Mouse (Mus musculus) lung, postnatal 0 days (tissue): ENCODE data around the gene Prr13. TPM values are rescaled to one million over a fixed set of nuclear protein-coding genes. Genes with fewer than 3 reads are reported as not detected.

ENCODE experiments used
- ATAC-seq: fragments of 200-750 bp; cut with Nextera tagmentation; 2 replicates; pipeline ENCODE4 v1.8.0; 2017; ENCODE audit warnings: moderate library complexity
- DNase-seq: peaks from one replicate; pipeline ENCODE4 v3.0.0-alpha.2; 2016; ENCODE audit warnings: low spot score
- H3K27ac ChIP-seq: fragments of 300-500 bp; sonication (generic); 2 replicates; pipeline ENCODE4 v1.5.1; 2014; ENCODE audit warnings: antibody characterized with exemption, mild to moderate bottlenecking, low read length, mixed read lengths
- H3K27me3 ChIP-seq: fragments of 300-500 bp; sonication (generic); replicated peaks from 2 replicates; pipeline ENCODE4 v1.6.1; 2014; ENCODE audit warnings: low read length, mixed read lengths; ENCODE audit not compliant: insufficient read depth
- H3K36me3 ChIP-seq: fragments of 300-500 bp; sonication (generic); 2 replicates; pipeline ENCODE4 v1.6.1; 2014; ENCODE audit warnings: low read length, mixed read lengths; ENCODE audit not compliant: insufficient read depth
- H3K4me1 ChIP-seq: fragments of 300-500 bp; sonication (generic); 2 replicates; pipeline ENCODE4 v1.6.1; 2014; ENCODE audit warnings: antibody characterized with exemption, low read depth, low read length, mixed read lengths; ENCODE audit not compliant: insufficient read depth
- H3K4me2 ChIP-seq: fragments of 300-500 bp; sonication (generic); replicated peaks from 2 replicates; pipeline ENCODE4 v1.6.1; 2014; ENCODE audit warnings: low read depth, mild to moderate bottlenecking, low read length, moderate library complexity, mixed read lengths
- H3K4me3 ChIP-seq: fragments of 300-500 bp; sonication (generic); 2 replicates; pipeline ENCODE4 v1.5.1; 2014; ENCODE audit warnings: low read depth, low read length
- H3K9ac ChIP-seq: fragments of 300-500 bp; sonication (generic); replicated peaks from 2 replicates; pipeline ENCODE4 v1.6.1; 2014; ENCODE audit warnings: low read depth, mild to moderate bottlenecking
- H3K9me3 ChIP-seq: fragments of 300-500 bp; sonication (generic); 2 replicates; pipeline ENCODE4 v1.6.1; 2016; ENCODE audit warnings: low read length, mixed read lengths
- CTCF ChIP-seq: IDR thresholded peaks from 2 replicates; pipeline ENCODE4 v1.5.1; 2016; ENCODE audit warnings: antibody characterized with exemption, mild to moderate bottlenecking
- EP300 ChIP-seq: IDR thresholded peaks from 2 replicates; pipeline ENCODE4 v1.6.1; 2016; ENCODE audit warnings: antibody characterized with exemption, mild to moderate bottlenecking, control low read depth
- WGBS: fragments of 180-500 bp; shearing (Covaris S2); extraction: QIAGEN DNeasy Blood & Tissue Kit; methylation state at CpG from one replicate; pipeline ENCODE4 v1.1.7; 2014; 5-methylcytosine and 5-hydroxymethylcytosine counted together
- polyA plus RNA-seq: library from polyadenylated mRNA; unstranded; fragments of >200 nt; fragmentation: Nextera tagmentation; extraction: Ambion mirVana; gene quantifications from 2 replicates; pipeline ENCODE4 v1.2.1, GENCODE M21; 2015

The Prr13 gene
- polyA plus RNA-seq, 1 experiment from 2014 or later: 128 TPM

GRCm38 (mm10) chr15:102446448-102446847 lies 12.4 kb upstream of the Prr13 start:
- WGBS: 31% methylated on average over 5 of the region's 6 CpGs
- Histone ChIP-seq H3K4me1 (no peaks in the 10 kb centered on the region; the same call in 1 of the 2 replicates), H3K9ac (no peak overlapping the region), H3K27ac (no peak overlapping the region), H3K27me3 (no peaks in the 10 kb centered on the region), H3K4me3 (no peak overlapping the region), H3K9me3 (no peaks in the 10 kb centered on the region), H3K36me3 (no peaks in the 10 kb centered on the region), H3K4me2 (no peak overlapping the region)
- no peak for DNase-seq
- no peak for ATAC-seq
- no peak for TF ChIP-seq CTCF
- TF ChIP-seq EP300: no peak

DNA sequence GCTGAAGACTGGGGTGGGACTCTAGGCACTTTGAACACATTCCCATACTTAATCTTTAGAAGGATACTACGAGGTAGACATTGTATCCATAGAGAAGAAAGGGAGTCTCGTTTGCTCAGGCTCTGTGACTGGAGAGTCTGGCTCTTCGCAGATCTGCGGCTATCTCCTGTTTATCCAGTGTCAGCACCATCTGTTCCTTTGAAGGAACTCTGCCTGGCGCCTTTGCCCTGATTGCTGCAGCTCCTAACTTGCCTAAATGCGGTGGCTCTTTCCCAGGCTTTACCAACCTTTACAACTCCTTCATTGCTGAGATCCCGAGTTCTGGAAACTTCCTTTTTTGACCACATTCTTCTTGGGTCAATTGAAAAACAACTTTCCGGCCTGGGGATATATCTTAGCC lies 9.5 kb upstream of the Prr13 start:
- Histone ChIP-seq H3K4me2 (no peak overlapping the region), H3K27me3 (no peaks in the 10 kb centered on the region), H3K9ac (no peak overlapping the region), H3K4me1 (no peaks in the 10 kb centered on the region; the same call in 1 of the 2 replicates), H3K36me3 (no peaks in the 10 kb centered on the region), H3K9me3 (no peaks in the 10 kb centered on the region), H3K27ac (no peak overlapping the region), H3K4me3 (no peak overlapping the region)
- TF ChIP-seq EP300 (no peak), CTCF (no peak)
- WGBS: 49% methylated on average over 8 of the region's 8 CpGs
- DNase-seq: no peak
- ATAC-seq: no peak

DNA sequence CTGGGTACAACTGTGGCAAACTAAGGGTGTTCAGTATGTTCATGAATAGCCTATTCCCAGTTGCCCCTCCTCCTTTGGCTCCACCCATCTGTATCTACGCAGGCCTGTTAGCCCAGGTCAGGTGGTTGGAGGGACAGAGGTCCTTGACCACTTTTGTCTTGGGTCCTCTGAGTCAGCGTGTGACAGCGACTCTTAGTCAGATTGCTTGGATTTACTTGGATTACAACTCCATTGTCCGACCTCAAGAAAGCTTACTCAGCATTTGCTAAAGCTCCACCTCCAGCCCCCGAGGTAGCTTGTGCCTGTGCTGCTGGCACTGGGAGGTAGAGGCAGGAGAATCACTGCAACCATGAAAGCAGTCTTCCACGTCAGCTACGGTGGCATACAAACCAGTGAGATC lies 7.9 kb upstream of the Prr13 start:
- Histone ChIP-seq H3K9ac (no peak overlapping the region), H3K27ac (peak overlapping the region; percentile 23), H3K9me3 (no peaks in the 10 kb centered on the region), H3K27me3 (no peaks in the 10 kb centered on the region), H3K4me1 (no peaks in the 10 kb centered on the region; the same call in 1 of the 2 replicates), H3K4me3 (no peak overlapping the region), H3K36me3 (no peaks in the 10 kb centered on the region), H3K4me2 (0 out of 2 replicates have a peak overlapping the region, but pooled peaks have one; percentile 9)
- TF ChIP-seq EP300 (no peak), CTCF (no peak)
- ATAC-seq (peak; percentile 43; the same call in 1 of the 2 replicates), DNase-seq (peak; percentile 57)
- 29% methylated on average over 7 of the region's 7 CpGs for WGBS

- Histone ChIP-seq H3K27me3 (no peaks in the 10 kb centered on the region), H3K4me3 (no peak overlapping the region), H3K9me3 (no peaks in the 10 kb centered on the region), H3K27ac (peak overlapping the region; percentile 45; the same call in 1 of the 2 replicates), H3K36me3 (no peaks in the 10 kb centered on the region), H3K4me1 (no peaks in the 10 kb centered on the region; the same call in 1 of the 2 replicates), H3K9ac (no peak overlapping the region), H3K4me2 (peak overlapping the region; percentile 35)
- ATAC-seq (peak; percentile 87), DNase-seq (peak; percentile 79)
- TF ChIP-seq CTCF (no peak), EP300 (no peak)
- 60% methylated on average over 26 of the region's 26 CpGs for whole genome bisulfite sequencing
Observed at GRCm38 (mm10) chr15:102451666-102452430, 7.0 kb upstream of the Prr13 start.

- 34% methylated on average over 6 of the region's 6 CpGs for WGBS
- ATAC-seq: no peak
- H3K27me3 ChIP-seq: no peaks in the 10 kb centered on the region
Observed at GRCm38 (mm10) chr15:102455993-102456392, 2.8 kb upstream of the Prr13 start.

DNA sequence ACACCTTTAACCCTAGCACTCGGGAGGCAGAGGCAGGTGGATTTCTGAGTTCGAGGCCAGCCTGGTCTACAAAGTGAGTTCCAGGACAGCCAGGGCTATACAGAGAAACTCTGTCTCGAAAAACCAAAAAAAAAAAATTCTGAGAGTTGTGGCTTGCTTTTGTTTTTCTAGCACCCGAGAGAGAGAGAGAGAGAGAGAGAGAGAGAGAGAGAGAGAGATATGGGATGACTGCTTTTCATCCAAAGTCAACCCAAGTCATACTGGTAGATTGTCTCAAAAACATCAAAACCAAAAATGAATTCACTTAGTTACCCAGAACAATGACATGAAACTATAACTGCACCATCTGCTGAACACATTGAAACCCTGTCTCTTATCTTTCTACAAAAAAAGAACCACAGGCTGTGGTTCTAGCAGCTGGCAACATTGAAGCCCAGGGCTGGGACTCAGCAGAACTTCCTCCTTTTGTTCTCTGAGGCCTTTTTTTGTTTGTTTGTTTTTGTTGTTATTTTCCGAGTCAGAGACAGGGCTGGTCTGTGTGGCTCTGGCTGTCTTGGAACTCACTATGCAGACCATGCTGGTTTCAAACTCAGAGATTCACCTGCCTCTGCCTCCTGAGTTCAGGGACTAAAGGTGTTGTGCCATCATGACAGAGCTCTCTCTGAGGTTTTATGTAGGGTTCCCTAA lies 635 bp upstream of the Prr13 start:
- no peak for ATAC-seq

More at GRCm38 (mm10) chr15:102455993-102456392, 2.8 kb upstream of the Prr13 start:
- H3K4me1 ChIP-seq: no peaks in the 10 kb centered on the region; the same call in 1 of the 2 replicates
- no peak overlapping the region for H3K27ac ChIP-seq
- no peak for DNase-seq
- no peak for TF ChIP-seq EP300
- TF ChIP-seq CTCF: peak; percentile 63
- H3K9me3 ChIP-seq: no peaks in the 10 kb centered on the region
- no peak overlapping the region for H3K4me2 ChIP-seq
- H3K4me3 ChIP-seq: no peak overlapping the region
- H3K36me3 ChIP-seq: no peaks in the 10 kb centered on the region
- no peak overlapping the region for H3K9ac ChIP-seq

More for the DNA sequence above, 635 bp upstream of the Prr13 start:
- Histone ChIP-seq H3K36me3 (no peaks in the 10 kb centered on the region), H3K9me3 (no peaks in the 10 kb centered on the region), H3K27me3 (no peaks in the 10 kb centered on the region), H3K9ac (no peak overlapping the region), H3K27ac (peak overlapping the region; percentile 57; the same call in 1 of the 2 replicates), H3K4me1 (no peaks in the 10 kb centered on the region), H3K4me2 (peak overlapping the region; percentile 51), H3K4me3 (no peak overlapping the region)
- DNase-seq: no peak
- TF ChIP-seq CTCF: no peak
- no peak for TF ChIP-seq EP300
- WGBS: 66% methylated on average over 5 of the region's 5 CpGs
